Mouse (Mus musculus) splenic B cell, adult 2 months (primary cell): ENCODE results near the gene Klhl10.
A peak's percentile ranks its signal among the peaks of the same experiment; 100 is the strongest.

Source experiments
- DNase-seq: peaks from one replicate; pipeline ENCODE4 v3.0.0-alpha.2; 2011; ENCODE audit warnings: low read depth, low spot score
- H3K27me3 ChIP-seq: 2 replicates; pipeline ENCODE4 v1.6.1; 2012; ENCODE audit warnings: mild to moderate bottlenecking, low read length, moderate library complexity, mixed read lengths; ENCODE audit not compliant: control insufficient read depth, poor library complexity, insufficient read depth, severe bottlenecking
- H3K36me3 ChIP-seq: 2 replicates; pipeline ENCODE4 v1.6.1; 2012; ENCODE audit warnings: mild to moderate bottlenecking, low read length, moderate library complexity, mixed read lengths; ENCODE audit not compliant: control insufficient read depth, poor library complexity, insufficient read depth, severe bottlenecking

The Klhl10 gene

GRCm38 (mm10) chr11:100465833-100466232 is 24.1 kb downstream of the Klhl10 start:
- no peak for DNase-seq
- H3K27me3 ChIP-seq = no peaks in the 10 kb centered on the region
- no peaks in the 10 kb centered on the region for H3K36me3 ChIP-seq

- DNase-seq = no peak
- H3K27me3 ChIP-seq = no peaks in the 10 kb centered on the region
- H3K36me3 ChIP-seq = no peaks in the 10 kb centered on the region
Observed at GRCm38 (mm10) chr11:100471352-100472196, 29.9 kb downstream of the Klhl10 start.

- peak; percentile 96 for DNase-seq
- Histone ChIP-seq H3K36me3 (0 out of 2 replicates have a peak, but pooled peaks cover 2% of the 10 kb centered on the region), H3K27me3 (no peaks in the 10 kb centered on the region)
Observed at GRCm38 (mm10) chr11:100472197-100472934, 30.6 kb downstream of the Klhl10 start, which contains the start of gene Klhl11. Gene Klhl11 (minus strand): TSS chr11:100472741.

- no peaks in the 10 kb centered on the region for H3K27me3 ChIP-seq
- DNase-seq = no peak
- peaks cover 4% of the 10 kb centered on the region; the same call in 1 of the 2 replicates for H3K36me3 ChIP-seq
Observed at GRCm38 (mm10) chr11:100472935-100473295, 31.2 kb downstream of the Klhl10 start.

GRCm38 (mm10) chr11:100476281-100476680 is 34.6 kb downstream of the Klhl10 start:
- DNase-seq = no peak
- Histone ChIP-seq H3K27me3 (no peaks in the 10 kb centered on the region), H3K36me3 (peaks cover 9% of the 10 kb centered on the region)

GRCm38 (mm10) chr11:100479152-100479551 is 37.4 kb downstream of the Klhl10 start:
- H3K27me3 ChIP-seq = no peaks in the 10 kb centered on the region
- DNase-seq = no peak
- peaks cover 15% of the 10 kb centered on the region for H3K36me3 ChIP-seq

GRCm38 (mm10) chr11:100484461-100484860 is 42.7 kb downstream of the Klhl10 start:
- Histone ChIP-seq H3K36me3 (peaks cover 22% of the 10 kb centered on the region), H3K27me3 (no peaks in the 10 kb centered on the region)
- no peak for DNase-seq

GRCm38 (mm10) chr11:100485801-100486538 is 44.3 kb downstream of the Klhl10 start:
- peak; percentile 81 for DNase-seq

GRCm38 (mm10) chr11:100490951-100491350 is 49.2 kb downstream of the Klhl10 start:
- H3K27me3 ChIP-seq = no peaks in the 10 kb centered on the region
- DNase-seq = peak; percentile 50
- peaks cover 16% of the 10 kb centered on the region for H3K36me3 ChIP-seq

More at GRCm38 (mm10) chr11:100485801-100486538, 44.3 kb downstream of the Klhl10 start:
- Histone ChIP-seq H3K36me3 (peaks cover 19% of the 10 kb centered on the region), H3K27me3 (no peaks in the 10 kb centered on the region)

GRCm38 (mm10) chr11:100493771-100494170 is 52.1 kb downstream of the Klhl10 start:
- no peak for DNase-seq
- Histone ChIP-seq H3K36me3 (peaks cover 18% of the 10 kb centered on the region), H3K27me3 (no peaks in the 10 kb centered on the region)

- Histone ChIP-seq H3K27me3 (no peaks in the 10 kb centered on the region), H3K36me3 (peaks cover 16% of the 10 kb centered on the region)
- DNase-seq = no peak
Observed at GRCm38 (mm10) chr11:100500241-100500640, 58.5 kb downstream of the Klhl10 start.

- H3K27me3 ChIP-seq = no peaks in the 10 kb centered on the region
- no peak for DNase-seq
- peaks cover 15% of the 10 kb centered on the region for H3K36me3 ChIP-seq
Observed at GRCm38 (mm10) chr11:100500651-100501050, 58.9 kb downstream of the Klhl10 start.

- Histone ChIP-seq H3K27me3 (no peaks in the 10 kb centered on the region), H3K36me3 (peaks cover 18% of the 10 kb centered on the region)
- no peak for DNase-seq
Observed at GRCm38 (mm10) chr11:100501321-100501720, 59.6 kb downstream of the Klhl10 start.

- Histone ChIP-seq H3K36me3 (peaks cover 15% of the 10 kb centered on the region), H3K27me3 (no peaks in the 10 kb centered on the region)
- DNase-seq = no peak
Observed at GRCm38 (mm10) chr11:100504990-100505660, 63.4 kb downstream of the Klhl10 start.
